Mouse (Mus musculus) spleen, embryonic (tissue): ENCODE results near the gene Pwwp2a.

Experiments
- CTCF ChIA-PET: fragments of 350-600 bp; sonication (Branson Sonifier 250); formaldehyde crosslinking; loops from one replicate; lab custom pipeline; 2022; lab: Charles Lee

The Pwwp2a gene

DNA sequence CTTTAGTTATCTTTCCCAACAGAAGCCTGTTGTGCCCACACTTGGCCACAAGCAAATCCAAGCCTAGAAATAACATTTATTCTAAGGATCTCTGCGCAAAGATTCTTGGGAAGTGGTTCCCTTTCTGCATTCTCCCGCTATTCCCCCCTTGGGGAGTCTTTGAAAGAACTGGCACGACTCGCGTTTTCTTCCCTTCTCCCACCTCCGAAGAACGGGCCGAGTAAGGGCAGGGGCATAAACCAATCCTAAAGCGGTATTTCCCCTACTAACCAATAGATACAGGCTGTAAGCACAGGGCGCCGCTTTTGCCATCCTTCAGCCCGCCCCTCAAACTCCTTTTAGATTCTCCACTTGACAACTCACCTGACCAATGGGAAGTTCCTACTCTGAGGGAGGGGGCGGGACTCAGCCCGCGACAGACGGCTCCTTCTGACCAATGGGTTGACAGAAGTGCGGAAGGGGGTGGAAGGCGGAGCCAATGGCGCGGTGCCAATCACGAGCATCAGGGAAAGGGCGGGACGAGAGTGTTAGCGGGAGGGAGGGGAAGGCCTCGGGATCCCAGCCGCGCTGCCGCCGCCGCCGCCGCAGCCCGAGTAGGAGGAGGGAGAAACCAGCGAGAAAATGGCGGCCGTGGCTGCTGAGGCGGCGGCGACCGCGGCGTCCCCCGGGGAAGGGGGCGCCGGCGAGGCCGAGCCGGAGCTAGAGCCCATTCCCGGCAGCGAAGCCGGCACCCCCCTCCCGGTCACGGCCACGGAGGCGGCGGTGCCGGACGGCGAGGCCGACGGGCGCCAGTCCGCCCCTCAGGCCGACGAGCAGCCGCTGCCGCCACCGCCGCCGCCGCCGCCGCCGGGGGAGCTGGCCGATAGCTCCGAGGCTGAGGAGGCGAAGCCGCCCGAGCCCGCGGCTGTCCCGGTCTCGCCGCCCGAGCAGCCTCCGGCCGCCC, at the start of gene Pwwp2a:
Gene Pwwp2a, plus strand, starts transcription at position 527 of the 943 bp plus-strand sequence.
- CTCF ChIA-PET, result no interaction called here

DNA sequence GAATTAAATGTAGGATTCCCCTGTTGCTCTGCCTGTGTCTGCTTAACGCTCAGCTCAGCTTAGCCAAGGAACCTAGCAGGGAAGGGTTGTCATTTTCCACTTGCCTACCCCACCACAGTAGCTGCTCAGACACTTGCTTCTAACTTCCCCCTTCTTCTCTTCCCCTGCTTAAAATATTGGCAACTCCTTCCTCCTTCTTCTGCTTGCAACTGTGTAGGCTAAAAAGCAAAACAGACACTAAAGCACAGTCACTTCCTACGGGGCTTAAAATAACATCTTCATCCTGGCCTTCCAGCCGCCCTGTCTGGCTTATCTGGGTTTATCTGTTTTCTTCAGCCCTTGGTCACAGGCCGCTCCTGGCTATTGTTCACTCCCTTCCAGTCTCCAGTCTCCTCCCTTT, 49.2 kb upstream of the Pwwp2a start:
- CTCF ChIA-PET, result no interaction called here

- CTCF ChIA-PET, result no interaction called here
Measured at GRCm38 (mm10) chr11:43633165-43633564, 48.6 kb upstream of the Pwwp2a start.

DNA sequence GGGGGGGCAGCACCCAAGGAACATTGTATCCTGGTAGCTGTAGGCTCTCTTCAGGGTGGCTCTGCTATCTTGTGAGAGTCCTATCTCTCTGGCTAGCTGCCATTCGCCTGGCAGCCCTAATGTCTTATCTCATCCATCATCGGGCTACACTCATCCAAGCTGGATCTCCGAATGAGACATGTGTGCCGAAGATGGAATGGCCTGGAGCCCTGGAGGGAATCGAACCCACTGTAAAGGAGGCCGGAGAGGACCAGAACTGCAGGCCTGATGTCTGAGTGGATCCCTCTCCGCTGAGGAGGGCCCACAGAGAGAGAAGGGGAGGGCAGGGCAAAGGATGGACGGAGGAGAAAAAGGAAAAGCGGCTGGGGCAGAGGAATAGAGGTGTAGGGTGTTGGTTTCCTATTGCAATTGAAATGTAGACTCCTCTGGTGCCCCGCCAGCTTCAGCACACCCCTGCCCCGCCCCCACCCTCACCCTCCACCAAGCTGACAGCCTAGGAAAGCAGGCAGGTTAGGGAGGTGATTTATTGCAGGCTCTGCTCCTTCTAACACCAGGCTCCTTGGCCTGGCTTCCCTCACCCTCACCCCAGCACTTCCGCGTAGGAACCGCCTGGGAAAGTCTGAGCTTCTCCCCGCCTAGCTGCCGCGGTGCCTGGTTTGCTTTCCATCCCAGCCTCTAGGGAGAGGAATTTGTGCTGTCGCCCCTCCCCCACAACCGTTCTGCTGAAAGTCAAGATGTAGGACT, 48.0 kb upstream of the Pwwp2a start:
- CTCF ChIA-PET, result no interaction called here

GRCm38 (mm10) chr11:43636761-43637160, 45.0 kb upstream of the Pwwp2a start:
- CTCF ChIA-PET, result no interaction called here

DNA sequence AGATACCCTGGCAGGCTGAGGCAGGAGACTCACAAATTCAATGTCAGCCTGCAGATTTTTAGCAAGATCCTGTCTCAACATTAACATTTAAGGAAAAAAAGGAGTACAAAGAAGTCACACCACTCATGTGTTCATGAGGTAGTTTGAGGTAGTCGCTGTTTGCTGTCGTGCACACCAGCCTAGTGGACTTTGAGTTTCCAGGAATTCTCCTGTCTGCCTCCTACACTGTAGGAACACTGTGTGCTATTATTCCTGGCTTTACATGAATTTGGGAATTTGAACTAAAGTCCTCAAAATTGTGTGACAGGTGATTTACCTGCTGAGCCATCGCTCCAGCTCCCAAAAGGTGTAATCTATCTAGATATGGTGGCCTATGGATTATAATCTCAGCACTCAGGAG, 43.3 kb upstream of the Pwwp2a start:
- CTCF ChIA-PET, result no interaction called here

GRCm38 (mm10) chr11:43643180-43643591, 38.6 kb upstream of the Pwwp2a start:
- CTCF ChIA-PET, result interaction anchor here (0.6 kb wide), 1 partner anchor 271 kb away, joined by 4 read pairs; no protein-coding TSS in a partner anchor

- CTCF ChIA-PET, result interaction anchor here (0.7 kb wide), 1 partner anchor 180 kb away, joined by 3 read pairs; no protein-coding TSS in a partner anchor
Measured at GRCm38 (mm10) chr11:43645286-43645685, 36.5 kb upstream of the Pwwp2a start.

DNA sequence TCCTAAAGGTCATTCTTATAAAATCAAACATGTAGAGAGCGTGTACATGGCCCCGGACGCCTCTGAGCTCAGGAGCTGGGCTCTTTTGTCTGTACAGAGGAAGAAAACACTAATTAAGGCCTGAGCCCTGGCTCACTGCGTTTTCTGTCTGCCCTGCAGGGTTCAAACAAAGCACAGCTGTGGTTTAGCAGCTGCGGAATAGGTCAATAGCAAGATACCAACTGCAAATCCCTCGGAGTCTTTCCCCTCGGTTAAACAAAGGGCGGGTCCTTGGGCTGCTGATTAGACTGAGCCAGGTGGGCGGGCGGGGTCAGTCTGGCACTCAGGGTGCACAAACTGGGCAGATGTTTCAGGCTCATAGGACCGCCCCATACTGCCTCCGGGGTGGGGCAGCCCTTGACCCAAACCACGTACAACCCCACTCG, 28.7 kb upstream of the Pwwp2a start:
- CTCF ChIA-PET, result no interaction called here

DNA sequence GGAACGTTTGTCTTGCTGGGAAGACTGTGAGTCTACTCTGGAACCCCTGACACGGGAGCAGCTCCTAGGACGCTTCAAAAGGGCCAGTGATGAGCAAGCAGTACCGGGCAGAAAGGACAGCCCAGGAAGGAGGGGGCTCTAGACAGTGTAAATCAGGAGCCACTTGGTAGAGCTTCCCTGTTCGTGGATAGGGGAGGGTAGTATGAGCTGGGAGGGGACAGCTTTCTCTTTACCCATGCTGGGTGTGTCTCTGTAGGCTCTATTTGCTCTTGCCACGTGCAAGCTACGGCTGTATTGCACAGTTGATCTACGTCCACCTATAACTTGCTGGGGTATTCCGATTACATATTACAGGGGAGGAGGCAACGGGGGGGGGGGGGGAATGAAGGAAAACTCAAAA, 25.3 kb upstream of the Pwwp2a start:
- CTCF ChIA-PET, result no interaction called here

DNA sequence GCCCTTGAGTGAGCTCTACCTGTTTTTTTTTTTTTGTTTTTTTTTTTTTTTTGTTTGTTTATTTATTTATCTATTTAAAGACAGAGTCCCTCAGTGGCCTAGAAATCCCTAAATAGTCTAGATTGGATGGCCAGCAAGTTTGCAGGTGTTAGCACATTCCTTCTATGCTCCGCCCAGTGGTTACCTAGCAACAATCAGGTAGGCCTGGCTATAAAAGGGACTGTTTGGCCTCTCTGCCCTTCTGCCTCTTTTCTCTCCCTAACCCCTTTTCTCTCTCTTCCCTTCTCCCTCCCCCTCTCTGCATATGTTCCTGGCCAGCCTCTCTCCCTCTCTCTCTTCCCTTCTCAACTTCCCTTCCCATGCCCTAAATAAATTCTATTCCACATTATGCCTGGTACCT, 23.8 kb upstream of the Pwwp2a start:
- CTCF ChIA-PET, result interaction anchor here (0.6 kb wide), 1 partner anchor 19 kb away, joined by 4 read pairs; no protein-coding TSS in a partner anchor

GRCm38 (mm10) chr11:43667038-43667745, 14.6 kb upstream of the Pwwp2a start:
- CTCF ChIA-PET, result no interaction called here

- CTCF ChIA-PET, result interaction anchor here (0.8 kb wide), 1 partner anchor 56 kb away, joined by 13 read pairs; no protein-coding TSS in a partner anchor
Measured at GRCm38 (mm10) chr11:43682415-43683217, 818 bp downstream of the Pwwp2a start.

DNA sequence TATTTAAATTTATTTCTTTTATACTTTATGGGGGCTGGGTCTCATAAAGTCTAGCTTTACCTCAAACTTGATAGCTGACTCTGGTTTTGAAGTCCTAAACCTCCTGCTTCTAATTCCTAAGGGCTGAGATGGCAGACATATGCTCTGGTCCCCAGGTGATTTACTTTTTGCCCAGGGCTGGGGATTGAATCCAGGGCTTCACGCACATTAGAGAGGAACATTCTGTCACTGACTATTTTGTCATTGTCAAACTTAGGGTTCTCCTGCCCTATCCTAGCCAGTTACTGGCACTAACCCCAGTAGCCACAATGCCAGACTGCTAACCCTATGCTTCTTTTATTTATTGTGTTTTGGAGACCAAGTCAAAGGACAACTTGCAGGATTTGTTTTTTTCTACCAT, 7.1 kb downstream of the Pwwp2a start:
- CTCF ChIA-PET, result no interaction called here

DNA sequence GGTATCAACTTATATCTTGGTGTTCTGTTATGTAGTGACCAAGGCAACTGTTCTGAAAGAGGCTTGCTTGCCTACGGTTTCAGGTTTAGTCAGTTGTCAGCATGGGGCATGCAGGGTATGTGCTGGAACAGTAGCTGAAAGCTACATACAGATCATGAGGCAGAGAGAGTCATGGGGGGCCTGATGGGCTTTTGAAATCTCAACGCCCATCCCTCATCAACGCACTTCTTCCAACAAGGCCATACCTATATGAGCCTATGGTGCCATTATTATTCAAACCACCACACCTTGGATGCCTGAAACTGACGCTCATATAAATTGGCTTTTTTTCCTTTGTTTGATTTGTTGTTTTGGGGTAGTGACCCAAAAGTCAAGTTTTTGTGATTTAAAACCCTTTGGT, 14.8 kb downstream of the Pwwp2a start:
- CTCF ChIA-PET, result no interaction called here

DNA sequence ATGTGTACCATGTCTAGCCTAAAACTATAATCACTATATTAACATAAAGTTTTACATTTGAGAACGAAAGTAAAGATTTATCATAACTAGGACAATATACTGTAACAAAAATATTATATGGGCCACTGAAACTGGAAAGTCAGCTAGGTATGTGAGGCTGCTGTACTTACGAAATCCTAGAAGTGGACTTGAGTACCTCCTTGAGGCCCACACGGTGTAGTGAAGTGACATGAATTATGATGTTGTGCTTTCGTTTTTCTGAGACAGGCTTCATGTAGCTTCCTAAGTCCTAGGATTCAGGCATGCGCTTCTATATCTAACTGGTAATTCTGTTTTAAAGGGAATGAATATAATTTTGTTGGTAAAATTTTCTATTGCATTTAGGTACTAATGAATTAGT, 16.8 kb downstream of the Pwwp2a start:
- CTCF ChIA-PET, result no interaction called here

- CTCF ChIA-PET, result no interaction called here
Measured at GRCm38 (mm10) chr11:43700291-43700690, 18.5 kb downstream of the Pwwp2a start.

DNA sequence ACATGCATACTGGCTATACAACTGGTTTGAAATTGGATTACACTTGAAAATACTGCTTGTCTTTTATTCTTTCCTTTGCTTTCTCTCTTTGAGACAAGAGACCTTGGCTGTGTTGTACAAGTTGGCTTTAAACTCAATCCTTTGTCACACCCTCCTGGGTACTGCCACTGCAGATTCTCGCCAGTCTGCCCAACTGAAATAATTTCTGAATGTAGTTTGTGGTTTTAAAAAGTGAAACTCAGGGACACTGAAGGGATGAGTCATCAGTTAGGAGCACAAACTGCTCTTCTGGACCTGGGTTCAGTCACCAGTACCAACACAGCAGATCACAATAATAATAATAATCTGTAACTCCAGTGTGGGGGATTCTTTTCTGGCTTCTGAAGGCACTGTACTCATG, 21.8 kb downstream of the Pwwp2a start:
- CTCF ChIA-PET, result no interaction called here

GRCm38 (mm10) chr11:43705751-43706150, 24.0 kb downstream of the Pwwp2a start:
- CTCF ChIA-PET, result no interaction called here

GRCm38 (mm10) chr11:43708409-43708808, 26.6 kb downstream of the Pwwp2a start:
- CTCF ChIA-PET, result no interaction called here

DNA sequence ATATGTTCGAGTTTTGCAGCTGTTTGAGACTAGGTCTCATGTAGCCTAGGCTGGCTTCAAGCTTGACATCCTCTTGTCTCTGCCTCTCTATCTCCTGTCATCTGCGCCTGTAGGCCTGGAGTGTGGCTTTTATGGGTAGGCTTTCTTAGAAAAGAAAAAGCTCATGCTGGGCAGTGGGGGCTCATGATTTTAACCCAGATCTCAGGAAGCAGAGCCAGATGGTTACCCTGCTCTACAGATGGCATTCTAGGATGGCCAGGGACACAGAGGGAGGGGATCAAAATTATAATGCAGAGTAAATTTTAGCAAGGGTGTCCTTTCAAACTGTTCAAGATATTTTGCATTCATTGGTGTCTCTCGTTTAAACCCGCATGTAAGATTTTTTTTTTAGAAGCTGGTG, 30.4 kb downstream of the Pwwp2a start:
- CTCF ChIA-PET, result no interaction called here
